Mouse (Mus musculus) left cerebral cortex, adult 18-20 months (tissue): Measurements from ENCODE around the gene Zfp385a. TPM values are rescaled to one million over a fixed set of nuclear protein-coding genes. Genes with fewer than 3 reads are reported as not detected.
"Not testable (repeated sequence)": the region's sequence is repeated elsewhere in the genome, so short reads cannot be mapped to it uniquely, and the experiment has no call there.

ENCODE experiments used
- DNase-seq, 2 experiments: peaks; one replicate each; pipeline ENCODE4 v3.0.0; 2021 to 2022; ENCODE audit warnings: low spot score in 2 of 2, mixed read lengths in 1 of 2
- total RNA-seq, 2 experiments: library from RNA; stranded (reverse); gene quantifications; 2 replicates each; pipeline ENCODE4 v1.2.3; 2021

Zfp385a gene
- total RNA-seq, 2 experiments from 2014 or later = 72.0 to 79.3 TPM

GRCm38 (mm10) chr15:103294649-103295048 lies 45.2 kb downstream of the Zfp385a start:
- DNase-seq = no peak

- no peak for DNase-seq
These were observed 46.5 kb downstream of the Zfp385a start for GRCm38 (mm10) chr15:103293375-103293774.

GRCm38 (mm10) chr15:103292673-103293345 lies 47.1 kb downstream of the Zfp385a start:
- no peak for DNase-seq

- DNase-seq = no peak
These were observed 49.0 kb downstream of the Zfp385a start for GRCm38 (mm10) chr15:103290843-103291242.

- no peak for DNase-seq
These were observed 49.5 kb downstream of the Zfp385a start for GRCm38 (mm10) chr15:103290417-103290816.

- no peak for DNase-seq
These were observed 50.3 kb downstream of the Zfp385a start for GRCm38 (mm10) chr15:103289600-103289999.

GRCm38 (mm10) chr15:103285778-103286417 lies 54.0 kb downstream of the Zfp385a start:
- no peak for DNase-seq

- DNase-seq = no peak
These were observed 55.2 kb downstream of the Zfp385a start for GRCm38 (mm10) chr15:103284647-103285046.

- no peak for DNase-seq
These were observed 55.8 kb downstream of the Zfp385a start for GRCm38 (mm10) chr15:103284066-103284465.

- DNase-seq = no peak
These were observed 58.3 kb downstream of the Zfp385a start for GRCm38 (mm10) chr15:103281465-103282205.

- no peak for DNase-seq
These were observed 59.0 kb downstream of the Zfp385a start for GRCm38 (mm10) chr15:103280817-103281464.

- no peak for DNase-seq
These were observed 60.1 kb downstream of the Zfp385a start for GRCm38 (mm10) chr15:103279750-103280149.

GRCm38 (mm10) chr15:103277949-103278348 lies 61.9 kb downstream of the Zfp385a start:
- no peak for DNase-seq

- not testable (repeated sequence) for DNase-seq
These were observed 64.0 kb downstream of the Zfp385a start for GRCm38 (mm10) chr15:103275943-103276342.

- DNase-seq = peak; percentile 91 to 95
These were observed 67.2 kb downstream of the Zfp385a start, which contains the start of gene Copz1 for GRCm38 (mm10) chr15:103272419-103273279. Gene Copz1 (plus strand): TSS chr15:103272714.

GRCm38 (mm10) chr15:103268903-103269302 lies 71.0 kb downstream of the Zfp385a start:
- no peak for DNase-seq

- no peak for DNase-seq
These were observed 75.1 kb downstream of the Zfp385a start for GRCm38 (mm10) chr15:103264794-103265193.
